Mouse (Mus musculus): ENCODE results near the gene 4930523C07Rik. TPM values are rescaled to one million over a fixed set of nuclear protein-coding genes. Genes with fewer than 3 reads are reported as not detected.

The 4930523C07Rik gene
- polyA plus RNA-seq, 1 experiment from 2014 or later, result 2.3 TPM

GRCm38 (mm10) chr1:160035561-160035960 lies 8.6 kb upstream of the 4930523C07Rik start:
- Histone ChIP-seq H3K4me1 (no peaks in the 10 kb centered on the region), H3K9me3 (no peaks in the 10 kb centered on the region), H3K4me3 (no peak overlapping the region), H3K36me3 (replicated peaks) (no peaks in the 10 kb centered on the region), H3K27me3 (replicated peaks; ENCODE audit: low read depth, poor library complexity, severe bottlenecking) (no peaks in the 10 kb centered on the region), H3K27ac (replicated peaks) (no peak overlapping the region)
- DNase-seq (ENCODE audit: low spot score), result no peak
- 76% methylated on average over 3 of the region's 3 CpGs for WGBS

DNA sequence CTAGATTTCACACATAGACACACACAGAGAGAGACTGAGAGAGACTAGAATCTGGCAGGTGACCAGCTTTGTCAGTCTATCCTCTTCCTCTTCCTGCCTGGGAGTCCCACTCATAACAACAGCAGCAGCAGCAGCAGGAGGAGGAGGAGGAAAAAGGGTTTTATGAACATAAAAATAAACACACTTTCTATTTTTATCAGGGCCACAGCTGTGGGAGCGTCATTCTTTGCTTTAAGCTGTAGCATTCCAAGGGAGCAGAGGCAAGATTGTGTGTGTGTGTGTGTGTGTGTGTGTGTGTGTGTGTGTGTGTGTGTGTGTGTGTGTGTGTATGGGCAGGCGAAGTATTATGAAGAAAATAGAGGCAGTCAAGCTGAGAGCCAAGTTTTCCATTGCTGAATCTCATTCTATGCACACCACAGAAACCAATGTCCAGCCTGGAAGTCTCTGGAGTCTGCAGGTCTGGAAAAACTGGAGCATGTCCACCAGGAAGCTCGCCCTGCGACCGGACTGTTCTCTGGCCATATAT lies 7.1 kb upstream of the 4930523C07Rik start:
- DNase-seq (ENCODE audit: low spot score), result no peak
- H3K9me3 ChIP-seq, result no peaks in the 10 kb centered on the region
- H3K36me3 ChIP-seq (replicated peaks), result no peaks in the 10 kb centered on the region
- H3K4me3 ChIP-seq, result no peak overlapping the region
- WGBS, result 81% methylated on average over 5 of the region's 5 CpGs
- H3K27ac ChIP-seq (replicated peaks), result no peak overlapping the region
- no peaks in the 10 kb centered on the region for H3K4me1 ChIP-seq
- no peaks in the 10 kb centered on the region for H3K27me3 ChIP-seq (replicated peaks; ENCODE audit: low read depth, poor library complexity, severe bottlenecking)

- Histone ChIP-seq H3K27me3 (replicated peaks; ENCODE audit: low read depth, poor library complexity, severe bottlenecking) (peaks cover 10% of the 10 kb centered on the region), H3K4me3 (no peak overlapping the region), H3K36me3 (replicated peaks) (no peaks in the 10 kb centered on the region), H3K27ac (replicated peaks) (no peak overlapping the region), H3K9me3 (no peaks in the 10 kb centered on the region), H3K4me1 (peaks cover 10% of the 10 kb centered on the region)
- 54% methylated on average over 7 of the region's 7 CpGs for WGBS
- DNase-seq (ENCODE audit: low spot score), result no peak
Observed at GRCm38 (mm10) chr1:160039951-160040645, 4.1 kb upstream of the 4930523C07Rik start.

DNA sequence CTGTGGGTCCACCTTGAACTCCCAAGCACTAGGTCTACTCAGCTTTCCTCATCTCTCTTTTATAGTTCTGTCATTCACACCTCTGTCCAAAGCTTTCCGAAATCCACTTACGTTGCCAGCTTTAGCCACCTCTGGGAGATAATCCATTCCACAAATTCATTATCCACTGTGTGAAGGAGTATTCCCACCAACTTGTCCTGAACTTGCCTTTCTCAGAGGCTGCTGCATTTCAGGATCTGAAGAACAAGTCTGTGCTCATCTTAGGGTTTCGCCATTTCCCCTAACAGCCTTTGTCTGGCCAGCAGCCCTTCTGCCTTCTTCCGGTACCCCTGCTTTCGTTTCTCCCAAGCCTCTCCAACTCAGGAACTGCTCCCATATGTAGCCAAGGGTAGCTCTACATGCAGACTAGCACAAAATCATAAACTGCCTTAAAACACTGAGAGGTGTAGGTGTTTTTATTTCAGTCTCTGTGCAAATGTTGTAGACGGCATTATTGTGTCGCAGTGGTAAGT lies 2.9 kb upstream of the 4930523C07Rik start:
- no peak for DNase-seq (ENCODE audit: low spot score)
- 92% methylated on average over 7 of the region's 7 CpGs for WGBS
- H3K4me1 ChIP-seq, result peaks cover 10% of the 10 kb centered on the region
- no peaks in the 10 kb centered on the region for H3K36me3 ChIP-seq (replicated peaks)
- H3K4me3 ChIP-seq, result no peak overlapping the region
- peaks cover 13% of the 10 kb centered on the region for H3K27me3 ChIP-seq (replicated peaks; ENCODE audit: low read depth, poor library complexity, severe bottlenecking)
- no peaks in the 10 kb centered on the region for H3K9me3 ChIP-seq
- no peak overlapping the region for H3K27ac ChIP-seq (replicated peaks)

GRCm38 (mm10) chr1:160042351-160042750 lies 1.8 kb upstream of the 4930523C07Rik start:
- no peaks in the 10 kb centered on the region for H3K9me3 ChIP-seq
- no peak for DNase-seq (ENCODE audit: low spot score)
- peaks cover 10% of the 10 kb centered on the region for H3K4me1 ChIP-seq
- H3K27me3 ChIP-seq (replicated peaks; ENCODE audit: low read depth, poor library complexity, severe bottlenecking), result peaks cover 13% of the 10 kb centered on the region
- H3K27ac ChIP-seq (replicated peaks), result no peak overlapping the region
- H3K36me3 ChIP-seq (replicated peaks), result no peaks in the 10 kb centered on the region
- 85% methylated on average over 7 of the region's 7 CpGs for WGBS
- H3K4me3 ChIP-seq, result no peak overlapping the region

- no peaks in the 10 kb centered on the region for H3K9me3 ChIP-seq
- H3K36me3 ChIP-seq (replicated peaks), result no peaks in the 10 kb centered on the region
- peak overlapping the region; percentile 65; the same call in 1 of the 2 replicates for H3K4me3 ChIP-seq
- H3K4me1 ChIP-seq, result peaks cover 10% of the 10 kb centered on the region
- DNase-seq (ENCODE audit: low spot score), result no peak
- 88% methylated on average over 13 of the region's 13 CpGs for WGBS
- H3K27me3 ChIP-seq (replicated peaks; ENCODE audit: low read depth, poor library complexity, severe bottlenecking), result peaks cover 13% of the 10 kb centered on the region
- no peak overlapping the region for H3K27ac ChIP-seq (replicated peaks)
Observed at GRCm38 (mm10) chr1:160043271-160043975, 759 bp upstream of the 4930523C07Rik start.

DNA sequence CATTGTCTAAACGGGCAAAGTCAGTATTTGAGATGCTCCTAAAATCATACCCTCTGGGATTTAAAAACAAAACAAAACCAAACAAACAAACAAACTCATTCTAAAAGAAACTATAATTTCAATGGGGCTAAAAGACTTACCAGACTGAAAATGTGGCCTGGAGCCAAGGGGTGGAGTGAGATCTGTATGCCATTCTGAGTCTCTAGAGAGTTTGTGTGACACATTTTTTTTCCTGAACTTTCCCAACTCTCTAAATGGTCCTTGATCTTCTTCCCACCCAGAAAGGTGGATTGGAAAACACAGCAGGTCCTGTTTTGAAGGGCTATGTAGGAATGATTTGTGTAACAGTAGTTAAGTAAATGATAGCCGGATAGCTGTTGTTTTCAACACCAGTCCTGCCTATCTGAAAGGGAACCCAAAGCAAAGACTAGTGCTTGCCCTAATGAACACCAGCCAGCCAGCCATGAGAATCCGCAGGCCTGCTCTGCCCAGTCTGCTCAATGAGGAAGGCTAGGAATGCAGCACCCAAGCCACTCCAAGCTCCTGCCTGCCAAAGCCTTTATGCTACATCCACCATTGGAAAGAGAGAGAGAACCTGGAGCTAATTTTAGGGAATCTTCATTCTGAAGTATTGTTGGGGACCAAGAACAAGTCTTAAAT lies 1.0 kb downstream of the 4930523C07Rik start:
- H3K4me3 ChIP-seq, result peak overlapping the region; percentile 65; the same call in 1 of the 2 replicates

GRCm38 (mm10) chr1:160045971-160046370 lies 1.8 kb downstream of the 4930523C07Rik start:
- 88% methylated on average over 5 of the region's 5 CpGs for WGBS

More for the DNA sequence above, 1.0 kb downstream of the 4930523C07Rik start:
- peaks cover 10% of the 10 kb centered on the region for H3K4me1 ChIP-seq
- no peak for DNase-seq (ENCODE audit: low spot score)
- H3K9me3 ChIP-seq, result no peaks in the 10 kb centered on the region
- peaks cover 13% of the 10 kb centered on the region for H3K27me3 ChIP-seq (replicated peaks; ENCODE audit: low read depth, poor library complexity, severe bottlenecking)
- H3K36me3 ChIP-seq (replicated peaks), result no peaks in the 10 kb centered on the region
- WGBS, result 63% methylated on average over 3 of the region's 3 CpGs
- H3K27ac ChIP-seq (replicated peaks), result no peak overlapping the region

DNA sequence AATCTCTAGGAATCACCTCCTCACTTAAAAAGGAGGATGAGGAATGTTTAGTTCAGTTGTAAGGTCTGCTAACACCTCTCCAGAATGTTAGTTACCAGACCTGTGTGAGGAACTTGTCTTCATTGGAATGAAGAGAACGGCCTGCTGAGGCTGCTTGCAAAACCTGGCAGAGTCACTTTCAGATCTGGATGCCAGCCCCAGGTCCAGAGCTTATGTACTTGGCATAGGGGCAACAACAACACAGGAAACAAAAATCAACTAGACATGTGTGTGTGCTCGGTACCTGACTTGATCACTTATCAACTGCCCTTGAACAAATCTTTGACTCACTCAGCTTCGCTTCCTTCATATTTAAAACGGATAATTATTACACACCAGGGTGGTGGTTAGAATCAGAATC lies 2.6 kb downstream of the 4930523C07Rik start:
- H3K36me3 ChIP-seq (replicated peaks), result no peaks in the 10 kb centered on the region
- H3K4me3 ChIP-seq, result no peak overlapping the region
- H3K9me3 ChIP-seq, result no peaks in the 10 kb centered on the region
- DNase-seq (ENCODE audit: low spot score), result no peak
- H3K4me1 ChIP-seq, result peaks cover 10% of the 10 kb centered on the region
- peaks cover 13% of the 10 kb centered on the region for H3K27me3 ChIP-seq (replicated peaks; ENCODE audit: low read depth, poor library complexity, severe bottlenecking)
- 93% methylated on average over 4 of the region's 4 CpGs for WGBS
- no peak overlapping the region for H3K27ac ChIP-seq (replicated peaks)

More at GRCm38 (mm10) chr1:160045971-160046370, 1.8 kb downstream of the 4930523C07Rik start:
- Histone ChIP-seq H3K9me3 (no peaks in the 10 kb centered on the region), H3K4me1 (peaks cover 10% of the 10 kb centered on the region), H3K36me3 (replicated peaks) (no peaks in the 10 kb centered on the region), H3K27ac (replicated peaks) (no peak overlapping the region), H3K4me3 (no peak overlapping the region), H3K27me3 (replicated peaks; ENCODE audit: low read depth, poor library complexity, severe bottlenecking) (peaks cover 13% of the 10 kb centered on the region)
- DNase-seq (ENCODE audit: low spot score), result no peak

DNA sequence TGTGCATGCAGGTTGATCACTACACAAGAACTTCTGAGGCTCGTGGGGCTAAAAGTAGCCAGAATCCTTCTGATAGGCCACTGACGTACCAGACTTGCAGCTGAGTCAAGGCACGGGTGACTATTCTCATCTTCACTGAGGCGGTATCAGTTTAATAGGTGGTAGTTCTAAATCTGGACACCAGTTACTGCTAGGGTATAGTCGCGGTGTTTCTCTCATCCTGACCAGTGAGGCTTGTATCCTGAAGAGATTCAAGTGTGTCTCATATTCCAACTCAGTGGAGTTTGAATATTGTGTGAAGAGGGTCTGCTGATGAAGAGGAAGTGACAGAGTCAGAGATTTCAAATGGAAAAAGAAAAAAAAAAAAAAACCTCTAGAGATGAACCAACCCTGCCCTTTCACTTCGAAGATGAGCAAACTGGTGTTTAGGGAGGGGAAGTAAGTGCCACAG lies 3.3 kb downstream of the 4930523C07Rik start:
- no peak overlapping the region for H3K27ac ChIP-seq (replicated peaks)
- H3K36me3 ChIP-seq (replicated peaks), result no peaks in the 10 kb centered on the region
- peaks cover 10% of the 10 kb centered on the region for H3K4me1 ChIP-seq
- H3K27me3 ChIP-seq (replicated peaks; ENCODE audit: low read depth, poor library complexity, severe bottlenecking), result peaks cover 13% of the 10 kb centered on the region
- no peaks in the 10 kb centered on the region for H3K9me3 ChIP-seq
- no peak for DNase-seq (ENCODE audit: low spot score)
- no peak overlapping the region for H3K4me3 ChIP-seq
- 89% methylated on average over 7 of the region's 7 CpGs for WGBS

- Histone ChIP-seq H3K36me3 (replicated peaks) (no peaks in the 10 kb centered on the region), H3K4me1 (peaks cover 5% of the 10 kb centered on the region), H3K27ac (replicated peaks) (no peak overlapping the region; the same call in 1 of the 2 replicates), H3K4me3 (no peak overlapping the region), H3K27me3 (replicated peaks; ENCODE audit: low read depth, poor library complexity, severe bottlenecking) (0 out of 2 replicates have a peak, but pooled peaks cover 3% of the 10 kb centered on the region), H3K9me3 (no peaks in the 10 kb centered on the region)
- 89% methylated on average over 5 of the region's 5 CpGs for WGBS
- DNase-seq (ENCODE audit: low spot score), result no peak
Observed at GRCm38 (mm10) chr1:160049131-160049880, 5.1 kb downstream of the 4930523C07Rik start.

GRCm38 (mm10) chr1:160050898-160051297 lies 6.7 kb downstream of the 4930523C07Rik start:
- Histone ChIP-seq H3K4me3 (no peak overlapping the region), H3K36me3 (replicated peaks) (no peaks in the 10 kb centered on the region), H3K4me1 (no peaks in the 10 kb centered on the region), H3K27me3 (replicated peaks; ENCODE audit: low read depth, poor library complexity, severe bottlenecking) (no peaks in the 10 kb centered on the region), H3K27ac (replicated peaks) (no peak overlapping the region), H3K9me3 (no peaks in the 10 kb centered on the region)
- no peak for DNase-seq (ENCODE audit: low spot score)
- WGBS, result 90% methylated on average over 6 of the region's 6 CpGs
